Mouse (Mus musculus): ENCODE data around the gene Rgs6. TPM values are rescaled to one million over a fixed set of nuclear protein-coding genes. Genes with fewer than 3 reads are reported as not detected.
A peak's percentile ranks its signal among the peaks of the same experiment; 100 is the strongest.

Rgs6 gene
- total RNA-seq, 2 experiments from 2014 or later = 0.61 to 0.75 TPM

DNA sequence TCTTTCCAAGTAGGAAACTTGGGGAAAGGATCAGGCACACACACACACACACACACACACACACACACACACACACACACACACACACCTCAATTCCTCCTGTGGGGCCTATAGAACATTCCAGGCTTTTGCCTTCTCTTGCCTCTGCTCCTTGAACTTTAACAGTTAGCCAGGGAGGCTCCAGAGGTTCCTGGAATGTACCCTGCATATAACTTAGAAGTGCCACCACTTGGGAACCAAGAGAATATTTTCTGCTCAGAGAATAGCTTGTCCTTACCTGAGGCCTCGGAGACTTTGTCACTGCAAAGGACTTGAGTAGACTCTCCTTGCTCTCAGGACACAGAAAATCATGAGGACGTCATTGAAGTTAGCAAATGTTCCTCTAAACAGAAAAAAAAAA, 548.4 kb downstream of the Rgs6 start:
- DNase-seq = no peak
- TF ChIP-seq CTCF (IDR thresholded peaks at IDR 0.05) = no peak
- intact Hi-C loops (cut with DNase I) = no loop called here
- H3K4me3 ChIP-seq = no peak overlapping the region
- no peak overlapping the region for H3K27ac ChIP-seq

DNA sequence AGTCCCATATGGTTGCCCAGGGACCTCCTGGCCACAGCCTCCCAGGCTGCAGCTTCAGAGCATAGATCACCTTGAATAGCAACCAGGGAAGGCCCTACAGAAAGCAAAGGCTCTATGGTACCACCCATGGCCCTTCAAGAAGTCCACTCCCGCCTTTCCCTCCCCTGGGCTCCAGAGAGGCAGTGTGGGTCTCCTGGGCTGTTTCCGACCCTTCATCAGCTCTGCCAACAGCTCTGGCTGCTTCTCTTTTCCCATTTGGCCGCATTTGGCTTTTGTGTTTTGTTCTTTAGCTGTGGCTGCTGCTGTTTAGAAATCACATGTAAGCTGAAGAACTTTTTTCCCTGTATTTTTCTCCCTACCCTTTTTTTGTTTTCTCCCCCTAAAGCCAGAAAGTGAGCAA, 548.9 kb downstream of the Rgs6 start:
- TF ChIP-seq CTCF (IDR thresholded peaks at IDR 0.05) = no peak
- DNase-seq = no peak
- no peak overlapping the region for H3K27ac ChIP-seq
- intact Hi-C loops (cut with DNase I) = no loop called here
- no peak overlapping the region for H3K4me3 ChIP-seq

DNA sequence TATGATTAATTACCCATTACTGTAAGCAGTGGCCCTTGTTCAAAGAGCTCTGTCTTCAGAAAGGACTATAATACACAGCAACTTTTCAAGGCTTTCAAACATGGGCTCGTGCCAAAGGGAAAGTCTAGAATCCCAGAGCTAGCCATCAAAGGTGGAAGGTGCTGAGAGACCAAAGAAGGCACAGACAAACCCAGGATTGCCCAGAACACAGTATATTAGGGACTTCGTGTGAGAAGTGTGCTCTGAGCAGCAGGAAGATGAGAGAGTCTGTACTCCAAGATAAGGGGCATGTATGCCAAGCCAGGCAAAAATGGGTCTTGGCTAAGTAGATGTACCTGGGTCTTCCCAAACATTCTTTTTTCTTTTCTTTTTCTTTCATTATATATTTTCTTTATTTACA, 553.1 kb downstream of the Rgs6 start:
- intact Hi-C loops (cut with DNase I) = loop anchor here (10.0 kb wide), 1 partner anchor 264 kb away; no protein-coding TSS in a partner anchor
- no peak overlapping the region for H3K27ac ChIP-seq
- no peak overlapping the region for H3K4me3 ChIP-seq
- TF ChIP-seq CTCF (IDR thresholded peaks at IDR 0.05) = no peak
- no peak for DNase-seq

DNA sequence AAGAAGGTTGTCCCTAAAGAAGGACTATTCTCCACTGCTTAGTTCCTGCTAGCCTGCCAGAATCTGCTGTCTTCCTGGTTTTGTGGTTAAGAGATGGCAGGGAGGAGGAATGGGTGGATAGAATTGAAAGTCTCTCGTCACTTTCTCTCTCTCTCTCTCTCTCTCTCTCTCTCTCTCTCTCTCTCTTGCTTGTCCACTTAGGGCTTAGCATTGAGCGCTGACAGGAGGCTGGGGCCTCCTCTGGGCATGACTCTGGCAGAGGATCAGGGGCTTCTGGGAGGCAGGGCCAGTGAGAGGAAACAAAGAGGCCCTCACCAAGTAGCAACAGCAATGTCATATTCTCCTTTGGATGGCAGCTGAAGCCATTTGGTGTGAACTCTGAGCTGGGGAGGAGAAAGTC, 554.4 kb downstream of the Rgs6 start:
- DNase-seq = no peak
- no peak for TF ChIP-seq CTCF (IDR thresholded peaks at IDR 0.05)
- intact Hi-C loops (cut with DNase I) = loop anchor here (10.0 kb wide), 1 partner anchor 262 kb away; no protein-coding TSS in a partner anchor
- Histone ChIP-seq H3K27ac (peak overlapping the region; percentile 94), H3K4me3 (no peak overlapping the region)

DNA sequence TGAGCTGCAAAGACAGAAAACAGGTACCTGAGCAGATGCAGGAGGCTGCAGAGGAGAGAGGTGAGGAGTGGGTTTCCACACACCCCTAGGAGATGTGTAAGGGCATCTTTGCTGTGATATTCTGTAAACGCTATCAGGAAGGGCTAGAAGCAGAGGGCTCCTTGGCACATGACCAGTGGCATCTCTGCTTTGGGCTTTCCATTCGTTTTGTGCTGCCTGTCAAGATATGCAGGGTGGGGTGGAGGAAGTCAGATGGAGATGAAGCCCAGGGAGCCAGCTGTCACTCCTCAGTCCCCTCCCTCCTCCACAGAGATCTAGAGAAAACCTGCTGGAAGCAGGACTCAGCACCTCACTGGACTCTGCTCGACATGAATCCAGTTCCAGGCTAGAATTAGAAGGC, 555.0 kb downstream of the Rgs6 start:
- no peak for TF ChIP-seq CTCF (IDR thresholded peaks at IDR 0.05)
- H3K27ac ChIP-seq = peak overlapping the region; percentile 94
- no peak overlapping the region for H3K4me3 ChIP-seq
- intact Hi-C loops (cut with DNase I) = loop anchor here (10.0 kb wide), 1 partner anchor 262 kb away; no protein-coding TSS in a partner anchor
- DNase-seq = peak; percentile 27

DNA sequence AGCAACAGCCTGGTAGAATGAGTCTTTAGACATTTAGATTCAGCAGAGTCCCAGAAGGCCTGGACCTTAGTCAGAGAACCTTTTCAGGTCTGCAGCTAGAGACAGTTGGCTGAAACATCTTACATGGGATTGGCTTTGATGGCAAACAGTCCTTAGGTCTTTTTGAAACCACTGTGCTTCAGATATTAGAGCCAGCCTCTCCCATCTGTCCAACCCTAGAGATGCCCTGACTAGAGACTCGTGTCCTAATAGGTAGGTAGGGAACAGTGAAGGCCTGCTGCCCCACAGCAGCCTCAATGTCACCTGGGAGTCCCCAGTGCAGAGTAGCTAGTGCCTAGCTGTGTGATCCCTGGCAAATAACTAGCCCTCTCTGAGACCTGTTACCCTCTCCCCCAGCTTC, 555.5 kb downstream of the Rgs6 start:
- intact Hi-C loops (cut with DNase I) = loop anchor here (10.0 kb wide), 1 partner anchor 261 kb away; no protein-coding TSS in a partner anchor
- H3K27ac ChIP-seq = peak overlapping the region; percentile 94; the same call in 1 of the 2 replicates
- no peak overlapping the region for H3K4me3 ChIP-seq
- TF ChIP-seq CTCF (IDR thresholded peaks at IDR 0.05) = no peak
- DNase-seq = no peak

DNA sequence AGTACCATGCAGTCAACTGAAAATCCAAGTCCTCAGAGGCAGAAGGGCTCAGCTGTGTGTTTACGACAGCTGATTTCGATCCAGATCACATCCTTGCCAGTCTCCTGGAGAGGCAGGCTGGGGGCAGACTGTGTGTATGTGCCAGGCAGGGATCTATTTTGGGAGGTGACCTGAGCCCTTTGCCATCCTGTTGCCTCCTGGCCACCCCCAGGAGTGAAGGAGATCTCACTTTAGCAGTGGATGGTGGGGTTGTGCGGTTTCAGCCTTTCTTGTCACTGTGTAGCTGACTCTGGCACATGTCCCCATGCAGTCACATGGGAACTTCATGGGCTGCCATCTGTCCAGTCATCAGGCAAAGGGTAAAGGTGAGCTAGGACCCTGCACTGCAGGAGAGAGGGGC, 557.0 kb downstream of the Rgs6 start:
- intact Hi-C loops (cut with DNase I) = loop anchor here (10.0 kb wide), 1 partner anchor 260 kb away; no protein-coding TSS in a partner anchor
- H3K4me3 ChIP-seq = no peak overlapping the region
- DNase-seq = peak; percentile 84
- no peak for TF ChIP-seq CTCF (IDR thresholded peaks at IDR 0.05)
- peak overlapping the region; percentile 94 for H3K27ac ChIP-seq

DNA sequence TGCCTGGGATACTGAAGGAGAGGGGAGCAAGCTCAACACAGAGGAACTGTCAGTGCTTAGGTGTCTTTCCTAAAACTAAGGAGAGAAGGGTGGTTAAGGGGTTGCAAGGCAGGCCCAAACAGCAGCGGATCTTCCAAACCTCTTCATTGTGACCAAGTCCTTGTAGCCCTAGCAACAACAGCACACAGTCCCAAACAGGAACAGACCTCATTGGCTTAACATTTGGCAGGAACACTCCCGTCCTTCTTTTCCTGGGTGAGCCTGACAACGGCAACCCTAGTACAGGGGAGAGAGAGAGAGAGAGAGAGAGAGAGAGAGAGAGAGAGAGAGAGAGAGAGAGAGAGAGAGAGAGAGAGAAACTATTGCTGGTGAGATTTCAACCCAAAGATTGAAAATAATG, 557.8 kb downstream of the Rgs6 start:
- Histone ChIP-seq H3K27ac (peak overlapping the region; percentile 94), H3K4me3 (no peak overlapping the region)
- no peak for TF ChIP-seq CTCF (IDR thresholded peaks at IDR 0.05)
- no peak for DNase-seq
- intact Hi-C loops (cut with DNase I) = loop anchor here (10.0 kb wide), 1 partner anchor 259 kb away; no protein-coding TSS in a partner anchor

DNA sequence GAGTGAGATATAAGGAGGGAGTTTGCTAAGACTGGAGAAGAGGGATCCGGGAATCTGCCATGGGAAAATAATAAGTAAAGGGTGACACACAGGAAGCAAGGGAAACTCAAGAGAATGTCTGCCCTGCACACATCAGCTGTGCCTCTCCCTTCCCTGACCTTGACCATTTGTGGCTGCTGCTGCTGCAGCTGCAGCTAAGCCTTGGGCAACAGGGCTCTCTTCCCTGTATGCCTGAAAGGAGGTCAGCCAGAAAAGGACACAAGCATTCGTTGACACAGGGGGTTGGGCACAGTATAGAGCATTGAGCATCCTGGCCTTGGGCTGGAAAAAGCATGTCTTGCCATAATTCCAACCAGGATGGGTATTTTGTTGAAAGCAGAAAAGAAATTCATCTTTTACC, 558.8 kb downstream of the Rgs6 start:
- intact Hi-C loops (cut with DNase I) = loop anchor here (10.0 kb wide), 1 partner anchor 258 kb away; no protein-coding TSS in a partner anchor
- no peak for TF ChIP-seq CTCF (IDR thresholded peaks at IDR 0.05)
- H3K4me3 ChIP-seq = no peak overlapping the region
- peak; percentile 45 for DNase-seq
- H3K27ac ChIP-seq = peak overlapping the region; percentile 94

DNA sequence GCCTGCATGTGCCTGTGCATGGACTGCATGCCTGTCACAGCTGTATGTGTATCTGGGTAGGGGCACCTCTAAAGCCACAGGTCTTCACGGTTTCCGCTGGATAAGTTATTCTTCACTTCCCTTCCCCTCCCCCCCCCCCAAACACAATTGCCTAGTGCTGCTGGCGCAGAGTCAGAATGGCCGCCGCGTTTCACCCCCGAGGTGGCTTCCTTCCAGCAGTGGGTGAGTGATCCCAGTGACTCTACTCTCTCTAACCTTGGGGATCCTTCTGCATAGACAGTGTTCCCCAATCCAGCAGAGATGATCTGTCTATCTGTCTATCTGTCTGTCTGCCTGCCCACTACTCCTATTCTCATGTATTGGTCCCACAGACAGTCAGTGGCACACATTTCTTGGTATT, 561.9 kb downstream of the Rgs6 start:
- H3K27ac ChIP-seq = no peak overlapping the region
- no peak overlapping the region for H3K4me3 ChIP-seq
- DNase-seq = no peak
- no peak for TF ChIP-seq CTCF (IDR thresholded peaks at IDR 0.05)
- intact Hi-C loops (cut with DNase I) = no loop called here

DNA sequence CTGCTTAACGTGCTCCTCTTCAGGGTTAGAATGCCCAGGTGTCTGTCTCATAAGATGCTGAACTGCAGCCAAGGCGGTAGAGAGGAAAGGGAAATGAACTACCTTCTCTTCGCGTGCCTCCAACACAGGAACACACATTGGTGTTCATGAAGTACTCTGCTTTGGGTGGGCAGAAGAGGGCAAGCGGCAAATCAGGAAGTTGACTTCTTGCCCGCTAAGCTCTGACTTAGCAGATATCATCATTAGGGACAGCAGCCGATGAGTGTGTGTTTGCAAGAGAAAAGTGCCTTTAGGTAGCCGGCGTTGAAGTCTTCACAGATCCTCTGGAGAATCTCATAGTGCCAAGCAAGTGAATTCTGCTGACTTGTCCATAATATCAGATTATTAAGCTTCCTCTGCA, 562.7 kb downstream of the Rgs6 start:
- Histone ChIP-seq H3K4me3 (no peak overlapping the region), H3K27ac (no peak overlapping the region)
- no peak for DNase-seq
- no peak for TF ChIP-seq CTCF (IDR thresholded peaks at IDR 0.05)
- intact Hi-C loops (cut with DNase I) = no loop called here

DNA sequence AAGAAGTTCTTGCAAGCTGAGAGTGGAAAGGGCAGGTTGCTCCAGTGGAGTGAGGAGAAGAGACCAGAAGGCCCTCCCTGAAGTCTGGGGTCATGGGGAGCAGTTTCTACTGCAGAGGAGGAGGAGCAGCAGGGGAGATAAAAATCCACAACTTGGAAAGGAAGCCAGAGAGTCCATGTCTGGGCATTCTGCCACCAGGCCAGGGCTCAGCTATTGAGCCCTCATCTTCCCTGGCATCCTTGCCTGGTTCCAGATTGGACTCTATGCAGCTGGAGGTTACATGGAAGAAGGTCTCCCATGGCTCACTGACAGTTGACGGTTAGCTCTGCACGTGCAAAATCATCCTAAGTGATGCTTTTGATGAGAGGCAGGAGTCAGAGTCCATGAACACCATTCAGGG, 563.4 kb downstream of the Rgs6 start:
- Histone ChIP-seq H3K27ac (no peak overlapping the region), H3K4me3 (no peak overlapping the region)
- DNase-seq = peak; percentile 40
- no peak for TF ChIP-seq CTCF (IDR thresholded peaks at IDR 0.05)
- intact Hi-C loops (cut with DNase I) = no loop called here

DNA sequence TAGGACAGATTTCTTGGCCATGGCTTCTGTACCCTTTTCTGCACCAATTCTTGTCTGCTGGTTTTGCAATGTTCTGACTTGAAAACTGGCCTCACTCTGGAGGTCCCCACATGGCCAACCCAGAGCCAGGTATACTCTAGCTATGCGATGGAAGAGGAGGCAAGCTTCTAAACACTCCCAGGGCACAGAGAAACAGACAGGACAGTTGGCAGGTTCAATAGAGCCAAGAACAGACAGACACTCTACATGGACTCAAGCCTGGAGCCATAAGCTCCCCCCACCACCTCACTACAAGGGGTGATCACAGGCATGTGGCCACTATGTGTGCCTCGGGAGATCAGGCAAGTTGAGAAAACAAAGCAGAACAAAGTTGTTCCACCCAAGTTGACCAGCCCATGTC, 572.1 kb downstream of the Rgs6 start:
- Histone ChIP-seq H3K27ac (no peak overlapping the region), H3K4me3 (no peak overlapping the region)
- no peak for DNase-seq
- no peak for TF ChIP-seq CTCF (IDR thresholded peaks at IDR 0.05)
- intact Hi-C loops (cut with DNase I) = no loop called here

DNA sequence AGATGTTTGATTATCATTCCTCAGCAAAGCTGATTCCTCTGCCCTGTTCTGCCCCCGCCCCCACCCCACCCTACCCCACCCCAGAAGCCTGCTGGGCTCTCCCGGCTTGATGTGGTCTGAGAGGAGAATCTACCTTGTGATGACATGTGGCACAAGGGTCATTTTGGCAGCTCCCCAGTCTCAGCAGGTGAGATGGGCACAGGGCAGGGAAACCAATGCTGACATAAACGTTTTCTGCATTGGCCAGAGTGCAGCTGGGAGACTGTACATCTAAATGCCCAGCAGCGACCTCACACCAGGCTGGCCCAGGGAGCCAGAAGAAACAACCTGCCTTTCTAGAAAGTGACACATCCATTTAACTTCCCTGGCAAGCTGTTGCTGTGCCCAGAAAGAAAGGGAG, 572.6 kb downstream of the Rgs6 start:
- TF ChIP-seq CTCF (IDR thresholded peaks at IDR 0.05) = no peak
- no peak overlapping the region for H3K4me3 ChIP-seq
- no peak for DNase-seq
- H3K27ac ChIP-seq = no peak overlapping the region
- intact Hi-C loops (cut with DNase I) = no loop called here
